Comparison of ENCODE assay signal across 16 mouse cellular contexts in genomic region chr5:53101848-53102473, GRCm38 (mm10).
DNase-seq lines count a peak whose midpoint lies in the region; ATAC-seq and TF ChIP-seq lines count a peak whose summit lies in the region.
"Had no signal": no experiment of that assay in that cellular context is flagged by ENCODE, and none has a peak within 500 bp of the region (broad histone marks: within the 10 kb centered on the region; RNA-seq: fewer than 3 reads in every experiment).

No protein-coding gene starts in this region.

- H3K9me3 ChIP-seq in kidney, embryonic 15.5 days (replicated peaks): no peaks in the 10 kb centered on the region
- H3K9me3 ChIP-seq in hindbrain, embryonic 12.5 days (replicated peaks): no peaks in the 10 kb centered on the region
- H3K9me3 ChIP-seq in midbrain, embryonic 16.5 days (replicated peaks; ENCODE audit: control insufficient read depth, low read length, poor library complexity, severe bottlenecking): no peaks in the 10 kb centered on the region
- H3K9me3 ChIP-seq: liver, embryonic 13.5 days had no signal

- no peak for ATAC-seq in kidney, embryonic 15.5 days (replicated peaks; ENCODE audit: low FRiP score)
- no peak for ATAC-seq in hindbrain, embryonic 12.5 days (ENCODE audit: low FRiP score)
- ATAC-seq in midbrain, embryonic 16.5 days: no peak
- ATAC-seq: activated CD4-positive, CD25-positive, alpha-beta regulatory T cell, adult 4 months; forebrain, embryonic 16.5 days had no signal

- no peaks in the 10 kb centered on the region for H3K79me2 ChIP-seq in myocyte (ENCODE audit: control insufficient read depth, insufficient read depth)

- WGBS in kidney, embryonic 15.5 days: 48% methylated on average over 12 of the region's 12 CpGs
- WGBS in kidney, adult 2 months: 38% methylated on average over 12 of the region's 12 CpGs
- 79% methylated on average over 12 of the region's 12 CpGs for WGBS in hindbrain, embryonic 12.5 days
- WGBS in midbrain, embryonic 16.5 days: 86% methylated on average over 12 of the region's 12 CpGs

- no peak overlapping the region for H3K4me2 ChIP-seq in kidney, embryonic 15.5 days
- peak overlapping the region; percentile 53 for H3K4me2 ChIP-seq in myocyte (ENCODE audit: low read depth)
- H3K4me2 ChIP-seq in hindbrain, embryonic 12.5 days (replicated peaks): no peak overlapping the region
- H3K4me2 ChIP-seq in midbrain, embryonic 16.5 days (ENCODE audit: low read length): no peak overlapping the region
- H3K4me2 ChIP-seq: heart, embryonic 11.5 days; liver, embryonic 13.5 days had no signal

- TF ChIP-seq POLR2A in kidney, adult 2 months (IDR thresholded peaks at IDR 0.05; ENCODE audit: low read depth, low read length): no peak
- TF ChIP-seq POLR2A in myocyte (IDR thresholded peaks at IDR 0.05; ENCODE audit: insufficient read length, low read depth): no peak

- H3K36me3 ChIP-seq in kidney, embryonic 15.5 days: no peaks in the 10 kb centered on the region
- no peaks in the 10 kb centered on the region for H3K36me3 ChIP-seq in kidney, adult 2 months (ENCODE audit: control insufficient read depth, insufficient read depth, low read length)
- H3K36me3 ChIP-seq in myocyte (ENCODE audit: control insufficient read depth, insufficient read depth): no peaks in the 10 kb centered on the region
- H3K36me3 ChIP-seq in hindbrain, embryonic 12.5 days: no peaks in the 10 kb centered on the region
- H3K36me3 ChIP-seq in midbrain, embryonic 16.5 days (ENCODE audit: control insufficient read depth, insufficient read depth, low read length): no peaks in the 10 kb centered on the region
- H3K36me3 ChIP-seq: liver, embryonic 13.5 days had no signal

- no peak overlapping the region for H3ac ChIP-seq in myocyte (ENCODE audit: control insufficient read depth, insufficient read length)

- H3K27ac ChIP-seq in kidney, embryonic 15.5 days: no peak overlapping the region
- peak overlapping the region; percentile 97 for H3K27ac ChIP-seq in kidney, adult 2 months (ENCODE audit: insufficient read depth, low read depth, low read length)
- no peak overlapping the region for H3K27ac ChIP-seq in hindbrain, embryonic 12.5 days
- H3K27ac ChIP-seq in midbrain, embryonic 16.5 days (ENCODE audit: low read length): no peak overlapping the region
- H3K27ac ChIP-seq: liver, embryonic 13.5 days had no signal

- no peaks in the 10 kb centered on the region for H3K27me3 ChIP-seq in kidney, embryonic 15.5 days
- H3K27me3 ChIP-seq in kidney, adult 2 months (replicated peaks; ENCODE audit: control insufficient read depth, insufficient read depth, low read length): no peaks in the 10 kb centered on the region
- no peaks in the 10 kb centered on the region for H3K27me3 ChIP-seq in myocyte (ENCODE audit: control insufficient read depth, insufficient read depth, insufficient read length)
- no peaks in the 10 kb centered on the region for H3K27me3 ChIP-seq in hindbrain, embryonic 12.5 days
- no peaks in the 10 kb centered on the region for H3K27me3 ChIP-seq in midbrain, embryonic 16.5 days (ENCODE audit: control insufficient read depth, insufficient read depth, low read depth, low read length)
- H3K27me3 ChIP-seq: liver, embryonic 13.5 days had no signal

- peaks cover 47% of the 10 kb centered on the region for H3K4me1 ChIP-seq in kidney, embryonic 15.5 days
- H3K4me1 ChIP-seq in kidney, adult 2 months (ENCODE audit: control insufficient read depth, insufficient read depth, low read length): peaks cover 34% of the 10 kb centered on the region; the same call in 1 of the 2 replicates
- peaks cover 2% of the 10 kb centered on the region; the same call in 1 of the 2 replicates for H3K4me1 ChIP-seq in hindbrain, embryonic 12.5 days
- H3K4me1 ChIP-seq in midbrain, embryonic 16.5 days (ENCODE audit: control insufficient read depth, insufficient read depth, low read length): no peaks in the 10 kb centered on the region
- H3K4me1 ChIP-seq: liver, embryonic 13.5 days had no signal

- no peak overlapping the region for H3K4me3 ChIP-seq in kidney, embryonic 15.5 days (replicated peaks)
- no peak overlapping the region for H3K4me3 ChIP-seq in kidney, adult 2 months (ENCODE audit: insufficient read depth, low read depth, low read length)
- H3K4me3 ChIP-seq in myocyte: no peak overlapping the region
- H3K4me3 ChIP-seq in hindbrain, embryonic 12.5 days: no peak overlapping the region
- no peak overlapping the region for H3K4me3 ChIP-seq in midbrain, embryonic 16.5 days (ENCODE audit: low read depth, low read length)
- H3K4me3 ChIP-seq: erythroblast, embryonic 14.5 days; liver, embryonic 13.5 days had no signal

- TF ChIP-seq CTCF in kidney, adult 2 months (conservative IDR thresholded peaks at IDR 0.05; ENCODE audit: insufficient read depth, insufficient read length, low read depth, low read length): no peak

- H3K9ac ChIP-seq in kidney, embryonic 15.5 days: no peak overlapping the region
- no peak overlapping the region for H3K9ac ChIP-seq in hindbrain, embryonic 12.5 days
- no peak overlapping the region for H3K9ac ChIP-seq in midbrain, embryonic 16.5 days (ENCODE audit: low read depth, low read length)
- H3K9ac ChIP-seq: liver, embryonic 13.5 days had no signal

- DNase-seq in kidney, adult 18-20 months: peak; percentile 66
- DNase-seq in NIH3T3 (ENCODE audit: low read depth): peak; percentile 15
- peak; percentile 88 for DNase-seq in kidney, adult 2 months
- no peak for DNase-seq in heart, adult 18-20 months
- DNase-seq: gastrocnemius, postnatal 14 days; liver, embryonic 13.5 days; lung, postnatal 10 days; retina, postnatal 1 day had no signal

TF ChIP-seq in myocyte, 11 proteins besides CTCF, POLR2A, EP300 and RAD21:
- TF ChIP-seq MAX (IDR thresholded peaks at IDR 0.05; ENCODE audit: low read depth) (no peak), CEBPB (IDR thresholded peaks at IDR 0.05; ENCODE audit: insufficient read depth, poor library complexity, severe bottlenecking) (peak; percentile 76)

Comparison
In these comparisons a context has a peak if more than half of its experiments do, and no peak if none do; other contexts are left out.
1. DNase-seq: peak in kidney, adult 18-20 months (single experiment), NIH3T3 (single experiment) and kidney, adult 2 months (single experiment); none in heart, adult 18-20 months (0 of 2).